Mouse (Mus musculus): ENCODE measurements at regions not wholly inside any gene's neighbourhood (a gene's known extent, or its start where the extent isn't known, plus 50 kb on each side); places are given as distances from the start of the nearest gene placed in this dataset.

DNA sequence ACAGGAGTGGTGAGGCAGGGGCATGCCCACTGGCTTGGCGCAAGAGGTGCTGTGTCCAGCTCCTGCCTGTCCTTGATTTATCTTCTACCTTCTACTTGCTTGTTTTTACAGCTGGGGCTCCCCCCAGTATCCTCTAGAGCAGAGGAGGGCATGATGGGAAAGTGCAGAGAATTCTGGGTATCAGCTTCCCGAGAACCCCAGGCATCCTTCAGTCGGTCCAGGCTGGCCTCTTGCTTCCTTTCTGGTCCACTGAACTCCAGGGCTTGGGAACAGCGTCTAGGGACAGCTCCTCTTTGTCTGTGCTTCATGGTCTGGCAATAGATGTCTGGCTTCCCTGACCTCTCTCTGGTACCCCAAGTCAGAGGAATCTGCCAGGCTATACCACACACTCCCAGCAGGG, 247.9 kb downstream of the Tle3 start:
- no peak for TF ChIP-seq CTCF (IDR thresholded peaks at IDR 0.05; ENCODE audit: low read depth, low read length)
- TF ChIP-seq GATA1 (IDR thresholded peaks at IDR 0.05; ENCODE audit: borderline replicate concordance, low read length) = no peak

All from G1E (cell line).